In genomic region chr1:43395799-43396198, GRCm38 (mm10) we compare ENCODE assay signal across 30 mouse cellular contexts.
"Had no signal": no experiment of that assay in that cellular context is flagged by ENCODE, and none has a peak within 500 bp of the region (broad histone marks: within the 10 kb centered on the region; RNA-seq: fewer than 3 reads in every experiment).

No protein-coding gene starts in this region.

- H3K27me3 ChIP-seq: limb, embryonic 12.5 days; limb, embryonic 13.5 days; limb, embryonic 15.5 days; liver, embryonic 12.5 days; liver, embryonic 13.5 days; liver, embryonic 15.5 days; lung, embryonic 15.5 days; midbrain, embryonic 12.5 days; midbrain, embryonic 13.5 days; midbrain, embryonic 15.5 days had no signal

- DNase-seq: left cerebral cortex, postnatal 4 days; liver; liver, embryonic 13.5 days; liver, postnatal 0 days; lung, adult 18-20 months; lung, adult 2 months; lung, embryonic 14.5 days; lung, postnatal 10 days; lung, postnatal 14 days; lung, postnatal 36 days; lung, postnatal 4 days; midbrain, embryonic 14.5 days had no signal

- H3K27ac ChIP-seq: left cerebral cortex, adult 2 months; limb, embryonic 12.5 days; limb, embryonic 13.5 days; limb, embryonic 15.5 days; liver, embryonic 12.5 days; liver, embryonic 13.5 days; liver, embryonic 14.5 days; liver, embryonic 15.5 days; lung, embryonic 15.5 days; macrophage; midbrain, embryonic 10.5 days; midbrain, embryonic 12.5 days; midbrain, embryonic 13.5 days; midbrain, embryonic 15.5 days had no signal

- H3K4me1 ChIP-seq: lung, embryonic 15.5 days; midbrain, embryonic 13.5 days; midbrain, embryonic 15.5 days had no signal

- H3K9ac ChIP-seq: limb, embryonic 12.5 days; limb, embryonic 13.5 days; limb, embryonic 15.5 days; liver, embryonic 12.5 days; liver, embryonic 13.5 days; liver, embryonic 14.5 days; liver, embryonic 15.5 days; liver, postnatal 0 days; lung, embryonic 14.5 days; lung, embryonic 15.5 days; midbrain, embryonic 12.5 days; midbrain, embryonic 13.5 days; midbrain, embryonic 15.5 days had no signal

- H3K36me3 ChIP-seq: limb, embryonic 12.5 days; limb, embryonic 13.5 days; limb, embryonic 15.5 days; liver, embryonic 12.5 days; liver, embryonic 13.5 days; liver, embryonic 15.5 days; lung, embryonic 15.5 days; midbrain, embryonic 10.5 days; midbrain, embryonic 12.5 days; midbrain, embryonic 13.5 days; midbrain, embryonic 15.5 days had no signal

- H3K4me3 ChIP-seq: left cerebral cortex, adult 2 months; limb, embryonic 12.5 days; limb, embryonic 13.5 days; limb, embryonic 15.5 days; liver, embryonic 12.5 days; liver, embryonic 13.5 days; liver, embryonic 15.5 days; lung, embryonic 15.5 days; megakaryocyte, embryonic 14.5 days; midbrain, embryonic 10.5 days; midbrain, embryonic 12.5 days; midbrain, embryonic 13.5 days; midbrain, embryonic 15.5 days had no signal

- H3K9me3 ChIP-seq: limb, embryonic 12.5 days; limb, embryonic 13.5 days; limb, embryonic 15.5 days; liver, embryonic 12.5 days; liver, embryonic 13.5 days; liver, embryonic 15.5 days; lung, embryonic 15.5 days; megakaryocyte, embryonic 14.5 days; midbrain, embryonic 10.5 days; midbrain, embryonic 12.5 days; midbrain, embryonic 13.5 days; midbrain, embryonic 15.5 days had no signal

- ATAC-seq: liver, embryonic 12.5 days; liver, postnatal 0 days; lung, postnatal 0 days; midbrain, embryonic 13.5 days; midbrain, embryonic 15.5 days; midbrain, embryonic 16.5 days had no signal

- H3K4me2 ChIP-seq: limb, embryonic 12.5 days; limb, embryonic 13.5 days; limb, embryonic 15.5 days; liver, embryonic 11.5 days; liver, embryonic 12.5 days; liver, embryonic 13.5 days; liver, embryonic 15.5 days; lung, embryonic 14.5 days; lung, embryonic 15.5 days; midbrain, embryonic 11.5 days; midbrain, embryonic 12.5 days; midbrain, embryonic 13.5 days; midbrain, embryonic 15.5 days had no signal
